Mouse (Mus musculus) limb, embryonic 15.5 days (tissue): Measurements from ENCODE around the gene Ccdc74a. TPM values are rescaled to one million over a fixed set of nuclear protein-coding genes. Genes with fewer than 3 reads are reported as not detected.

Source experiments
- ATAC-seq: fragments of 200-750 bp; cut with Nextera tagmentation; 2 replicates; pipeline ENCODE4 v1.8.0; 2017; ENCODE audit warnings: low read depth, moderate TSS enrichment; ENCODE audit not compliant: insufficient number of reproducible peaks, low FRiP score, low TSS enrichment
- H3K27ac ChIP-seq: fragments of 300-500 bp; sonication (generic); 2 replicates; pipeline ENCODE4 v1.5.1; 2015; ENCODE audit warnings: moderate library complexity, mild to moderate bottlenecking, inconsistent platforms
- H3K27me3 ChIP-seq: fragments of 300-500 bp; sonication (generic); 2 replicates; pipeline ENCODE4 v1.6.1; 2015; ENCODE audit warnings: inconsistent platforms
- H3K36me3 ChIP-seq: fragments of 300-500 bp; sonication (generic); 2 replicates; pipeline ENCODE4 v1.6.1; 2015; ENCODE audit warnings: inconsistent platforms
- H3K4me1 ChIP-seq: fragments of 300-500 bp; sonication (generic); 2 replicates; pipeline ENCODE4 v1.6.1; 2015; ENCODE audit warnings: inconsistent platforms
- H3K4me2 ChIP-seq: fragments of 300-500 bp; sonication (generic); 2 replicates; pipeline ENCODE4 v1.6.1; 2015; ENCODE audit warnings: mild to moderate bottlenecking, inconsistent platforms
- H3K4me3 ChIP-seq: fragments of 300-500 bp; sonication (generic); 2 replicates; pipeline ENCODE4 v1.5.1; 2015; ENCODE audit warnings: mild to moderate bottlenecking, inconsistent platforms
- H3K9ac ChIP-seq: fragments of 300-500 bp; sonication (generic); 2 replicates; pipeline ENCODE4 v1.6.1; 2015; ENCODE audit warnings: inconsistent platforms
- H3K9me3 ChIP-seq: fragments of 300-500 bp; sonication (generic); 2 replicates; pipeline ENCODE4 v1.6.1; 2016; ENCODE audit warnings: inconsistent platforms
- WGBS: fragments of 180-500 bp; shearing (Covaris S2); methylation state at CpG from one replicate; pipeline ENCODE4 v1.1.7; 2015; 5-methylcytosine and 5-hydroxymethylcytosine counted together
- polyA plus RNA-seq: library from polyadenylated mRNA; unstranded; fragments of >200 nt; fragmentation: Nextera tagmentation; extraction: Ambion mirVana; gene quantifications from 2 replicates; pipeline ENCODE4 v1.2.1, GENCODE M21; 2015

The Ccdc74a gene
- polyA plus RNA-seq, 1 experiment from 2014 or later = 7.6 TPM

GRCm38 (mm10) chr16:17625488-17626268, 20.6 kb upstream of the Ccdc74a start:
- Histone ChIP-seq H3K27ac (no peak overlapping the region), H3K4me3 (no peak overlapping the region), H3K27me3 (no peaks in the 10 kb centered on the region), H3K4me2 (no peak overlapping the region), H3K36me3 (peaks cover 69% of the 10 kb centered on the region), H3K9me3 (no peaks in the 10 kb centered on the region), H3K4me1 (no peaks in the 10 kb centered on the region), H3K9ac (no peak overlapping the region)
- ATAC-seq = no peak
- 68% methylated on average over 8 of the region's 8 CpGs for WGBS

GRCm38 (mm10) chr16:17626269-17626555, 20.1 kb upstream of the Ccdc74a start:
- no peak overlapping the region for H3K27ac ChIP-seq
- H3K27me3 ChIP-seq = no peaks in the 10 kb centered on the region
- H3K4me3 ChIP-seq = no peak overlapping the region
- no peaks in the 10 kb centered on the region for H3K4me1 ChIP-seq
- no peak overlapping the region for H3K9ac ChIP-seq
- H3K36me3 ChIP-seq = peaks cover 73% of the 10 kb centered on the region
- H3K9me3 ChIP-seq = no peaks in the 10 kb centered on the region
- WGBS = 95% methylated on average over 5 of the region's 5 CpGs
- H3K4me2 ChIP-seq = no peak overlapping the region
- no peak for ATAC-seq

DNA sequence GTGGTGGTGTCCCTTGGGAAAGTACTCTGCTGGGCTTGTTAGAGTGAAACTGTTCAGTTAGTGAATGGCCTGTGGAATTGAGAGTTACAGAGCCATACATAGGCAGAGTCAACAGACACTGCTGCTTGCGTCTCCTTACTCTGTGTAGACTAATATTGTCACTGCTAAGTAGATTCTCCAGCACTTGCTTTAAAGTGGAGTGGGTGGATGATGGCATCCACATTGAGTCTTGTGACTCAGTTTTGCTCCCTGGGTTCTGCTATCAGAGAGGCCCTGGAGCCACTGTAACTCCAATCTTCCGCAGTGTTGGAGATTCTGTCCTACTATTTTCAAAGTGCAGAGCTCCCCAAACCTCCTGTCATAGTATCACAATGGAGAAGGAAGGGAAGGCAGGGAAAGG, 13.7 kb upstream of the Ccdc74a start:
- Histone ChIP-seq H3K27me3 (no peaks in the 10 kb centered on the region), H3K36me3 (peaks cover 79% of the 10 kb centered on the region), H3K9ac (no peak overlapping the region), H3K4me2 (no peak overlapping the region), H3K9me3 (no peaks in the 10 kb centered on the region), H3K27ac (no peak overlapping the region), H3K4me3 (no peak overlapping the region), H3K4me1 (no peaks in the 10 kb centered on the region)
- no peak for ATAC-seq
- 96% methylated on average over 2 of the region's 2 CpGs for WGBS

DNA sequence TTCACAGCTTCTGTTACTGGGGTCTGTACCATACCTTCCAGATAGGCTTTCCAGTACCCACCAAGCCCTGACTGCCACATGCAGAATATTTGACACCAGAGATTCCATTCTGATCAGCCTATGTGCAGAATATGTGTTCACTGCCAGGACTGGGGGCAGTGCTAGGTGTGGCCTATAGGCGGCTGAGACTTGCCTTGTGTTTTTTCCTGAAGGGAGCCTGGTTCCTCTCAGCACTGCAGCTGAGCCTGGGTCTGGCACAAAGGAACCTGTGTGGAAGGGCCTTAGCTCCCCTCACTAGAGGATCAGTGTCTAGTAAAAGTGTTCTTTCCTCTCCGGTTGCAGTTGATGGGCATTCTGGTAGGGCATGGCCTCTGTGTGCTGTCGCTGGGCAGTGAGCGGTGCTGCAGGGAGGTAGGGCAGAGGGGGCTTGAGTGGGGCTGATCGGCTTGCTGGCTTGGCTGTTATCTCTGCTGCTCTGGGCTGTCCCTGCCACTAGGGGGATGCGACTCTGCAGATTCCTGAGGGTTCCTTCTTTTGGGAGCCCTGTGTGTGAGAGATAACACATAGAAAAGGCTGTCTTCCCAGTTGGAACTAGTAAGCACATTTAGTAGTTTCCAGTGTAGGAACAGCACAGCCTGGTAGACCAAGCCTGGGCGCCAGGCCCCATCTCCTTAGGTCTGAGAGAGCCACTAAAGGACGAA, 12.6 kb upstream of the Ccdc74a start:
- Histone ChIP-seq H3K27ac (no peak overlapping the region), H3K9me3 (no peaks in the 10 kb centered on the region), H3K9ac (no peak overlapping the region), H3K4me1 (no peaks in the 10 kb centered on the region), H3K4me3 (no peak overlapping the region), H3K36me3 (peaks cover 79% of the 10 kb centered on the region), H3K27me3 (no peaks in the 10 kb centered on the region), H3K4me2 (no peak overlapping the region)
- no peak for ATAC-seq
- 79% methylated on average over 8 of the region's 8 CpGs for WGBS

DNA sequence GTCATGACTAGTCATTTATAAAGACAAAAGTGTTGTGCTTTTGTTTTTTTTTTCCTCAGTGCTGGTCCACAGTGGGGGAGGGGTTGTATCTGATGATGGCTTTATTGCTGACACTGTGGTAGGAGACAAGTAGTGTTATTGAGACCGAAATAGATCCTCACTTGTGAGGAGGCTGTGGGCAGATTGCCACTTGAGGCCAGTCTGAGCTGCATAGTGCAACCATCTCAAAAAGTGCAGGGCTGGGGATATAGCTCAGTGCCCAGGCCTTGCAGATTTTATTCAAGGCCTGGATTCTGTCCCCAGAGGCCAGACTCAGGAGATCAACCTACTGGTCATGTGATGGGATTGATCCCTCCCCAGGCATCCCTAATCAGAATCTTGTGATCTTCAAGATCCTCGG, 9.4 kb upstream of the Ccdc74a start:
- Histone ChIP-seq H3K4me3 (no peak overlapping the region), H3K4me2 (no peak overlapping the region), H3K27me3 (no peaks in the 10 kb centered on the region), H3K4me1 (no peaks in the 10 kb centered on the region), H3K36me3 (peaks cover 80% of the 10 kb centered on the region), H3K9me3 (no peaks in the 10 kb centered on the region), H3K27ac (no peak overlapping the region), H3K9ac (no peak overlapping the region)
- 86% methylated on average over 2 of the region's 2 CpGs for WGBS
- ATAC-seq = no peak

DNA sequence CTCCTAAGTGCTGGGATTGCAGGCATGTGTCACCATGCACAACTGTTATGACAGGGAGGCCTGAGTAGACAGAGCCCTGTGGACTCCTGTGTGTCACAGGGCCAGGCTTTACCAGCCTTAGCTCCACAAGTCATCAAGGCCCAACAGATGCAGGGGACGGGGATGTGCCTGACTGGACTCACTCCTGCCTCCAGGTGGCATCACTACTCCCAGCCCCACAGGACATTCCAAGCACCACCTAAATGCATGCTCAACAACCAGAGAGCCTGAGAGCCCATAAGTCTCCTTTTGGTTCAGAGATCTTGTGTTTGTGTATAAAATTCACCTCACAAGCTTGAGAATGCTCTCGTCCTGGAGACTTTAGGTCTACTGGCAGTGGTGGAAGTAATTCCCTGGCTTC, 8.7 kb upstream of the Ccdc74a start:
- Histone ChIP-seq H3K4me1 (no peaks in the 10 kb centered on the region), H3K36me3 (peaks cover 79% of the 10 kb centered on the region), H3K4me2 (no peak overlapping the region)

DNA sequence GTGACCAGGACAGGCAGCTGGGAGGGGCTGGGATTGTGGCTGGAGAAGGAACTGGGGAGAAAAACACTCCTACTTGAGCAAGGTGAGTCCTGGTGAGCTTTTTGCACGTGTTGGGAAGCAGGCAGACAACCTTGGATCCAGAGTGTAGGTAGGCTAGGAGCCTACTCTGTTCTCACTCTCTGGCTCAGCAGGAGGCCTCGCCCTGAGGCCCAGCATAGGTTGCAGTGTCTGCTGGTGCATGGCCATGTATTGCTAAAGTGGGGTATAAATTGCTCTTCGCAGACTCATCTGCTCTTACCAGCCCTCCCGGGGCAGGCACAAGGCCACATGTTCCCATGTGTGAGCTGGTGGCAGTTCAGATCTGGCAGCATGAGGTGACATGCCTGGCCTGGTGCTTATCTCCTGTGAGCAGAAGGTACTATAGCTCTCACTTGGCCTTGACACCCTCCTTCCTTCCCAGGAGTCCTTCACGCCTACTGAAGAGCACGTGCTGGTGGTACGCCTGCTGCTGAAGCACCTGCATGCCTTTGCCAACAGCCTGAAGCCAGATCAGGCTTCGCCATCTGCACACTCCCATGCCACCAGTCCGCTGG, 8.1 kb upstream of the Ccdc74a start:
- no peaks in the 10 kb centered on the region for H3K27me3 ChIP-seq
- WGBS = 89% methylated on average over 9 of the region's 9 CpGs
- no peak overlapping the region for H3K9ac ChIP-seq
- no peak overlapping the region for H3K4me3 ChIP-seq
- ATAC-seq = no peak
- H3K4me1 ChIP-seq = no peaks in the 10 kb centered on the region
- H3K4me2 ChIP-seq = no peak overlapping the region
- H3K9me3 ChIP-seq = no peaks in the 10 kb centered on the region
- H3K36me3 ChIP-seq = peaks cover 79% of the 10 kb centered on the region
- no peak overlapping the region for H3K27ac ChIP-seq

More for the DNA sequence above, 8.7 kb upstream of the Ccdc74a start:
- no peak overlapping the region for H3K4me3 ChIP-seq
- no peak overlapping the region for H3K9ac ChIP-seq
- no peaks in the 10 kb centered on the region for H3K27me3 ChIP-seq
- no peaks in the 10 kb centered on the region for H3K9me3 ChIP-seq
- 76% methylated on average over 2 of the region's 2 CpGs for WGBS
- no peak overlapping the region for H3K27ac ChIP-seq
- no peak for ATAC-seq

DNA sequence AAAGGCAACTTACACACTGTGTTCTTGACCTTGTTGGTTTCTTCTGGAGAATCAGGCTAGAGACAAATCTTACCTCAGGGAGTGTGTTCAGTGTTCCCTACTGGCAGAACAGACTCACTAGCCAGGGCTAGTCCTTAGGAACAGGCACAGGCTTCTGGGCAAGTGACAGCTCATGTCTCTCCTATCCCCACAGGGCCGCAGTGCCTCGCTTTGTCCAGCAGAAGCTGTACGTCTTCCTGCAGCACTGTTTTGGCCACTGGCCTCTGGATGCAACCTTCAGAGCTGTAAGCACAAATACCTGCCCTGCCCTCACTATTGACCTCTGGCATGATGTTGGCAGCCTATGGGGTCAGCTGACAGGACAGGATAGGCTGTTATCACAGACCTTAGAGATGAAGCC, 7.2 kb upstream of the Ccdc74a start:
- H3K27me3 ChIP-seq = no peaks in the 10 kb centered on the region

GRCm38 (mm10) chr16:17639951-17640350, 6.3 kb upstream of the Ccdc74a start:
- Histone ChIP-seq H3K4me3 (no peak overlapping the region), H3K4me2 (no peak overlapping the region), H3K27ac (no peak overlapping the region), H3K9ac (no peak overlapping the region), H3K4me1 (no peaks in the 10 kb centered on the region), H3K36me3 (peaks cover 70% of the 10 kb centered on the region), H3K27me3 (no peaks in the 10 kb centered on the region), H3K9me3 (no peaks in the 10 kb centered on the region)
- ATAC-seq = no peak
- 91% methylated on average over 6 of the region's 6 CpGs for WGBS

More for the DNA sequence above, 7.2 kb upstream of the Ccdc74a start:
- 91% methylated on average over 3 of the region's 3 CpGs for WGBS
- Histone ChIP-seq H3K9ac (no peak overlapping the region), H3K27ac (no peak overlapping the region), H3K9me3 (no peaks in the 10 kb centered on the region), H3K4me3 (no peak overlapping the region), H3K4me1 (no peaks in the 10 kb centered on the region), H3K36me3 (peaks cover 74% of the 10 kb centered on the region), H3K4me2 (no peak overlapping the region)
- ATAC-seq = no peak

DNA sequence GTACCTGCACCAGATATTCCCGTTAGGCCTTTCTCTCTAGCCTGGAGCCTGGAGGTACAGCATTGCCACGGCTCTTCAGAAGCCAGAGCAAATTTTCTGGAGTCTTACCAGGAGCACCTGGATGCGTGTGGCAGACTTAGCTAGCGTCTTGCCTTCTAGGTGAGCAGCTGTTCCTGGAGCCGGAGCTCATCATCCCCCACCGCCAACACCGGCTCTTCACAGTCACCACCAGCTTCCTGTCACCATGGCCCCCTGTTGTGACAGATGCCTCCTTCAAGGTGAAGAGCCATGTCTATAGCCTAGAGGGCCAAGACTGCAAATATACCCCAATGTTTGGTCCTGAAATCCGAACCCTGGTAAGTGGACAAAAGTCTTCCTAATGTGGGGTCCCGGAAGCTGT, 5.6 kb upstream of the Ccdc74a start:
- Histone ChIP-seq H3K9me3 (no peaks in the 10 kb centered on the region), H3K36me3 (peaks cover 67% of the 10 kb centered on the region), H3K4me2 (no peak overlapping the region), H3K4me3 (no peak overlapping the region), H3K27me3 (no peaks in the 10 kb centered on the region), H3K27ac (no peak overlapping the region), H3K4me1 (no peaks in the 10 kb centered on the region), H3K9ac (no peak overlapping the region)
- no peak for ATAC-seq
- 91% methylated on average over 9 of the region's 9 CpGs for WGBS

GRCm38 (mm10) chr16:17641301-17641700, 5.0 kb upstream of the Ccdc74a start:
- no peak overlapping the region for H3K9ac ChIP-seq
- WGBS = 94% methylated on average over 6 of the region's 6 CpGs
- H3K27me3 ChIP-seq = no peaks in the 10 kb centered on the region
- H3K9me3 ChIP-seq = no peaks in the 10 kb centered on the region
- no peak overlapping the region for H3K4me3 ChIP-seq
- H3K27ac ChIP-seq = no peak overlapping the region
- peaks cover 4% of the 10 kb centered on the region; the same call in 1 of the 2 replicates for H3K4me1 ChIP-seq
- H3K4me2 ChIP-seq = no peak overlapping the region
- H3K36me3 ChIP-seq = peaks cover 62% of the 10 kb centered on the region
- no peak for ATAC-seq

GRCm38 (mm10) chr16:17642311-17642710, 4.0 kb upstream of the Ccdc74a start:
- WGBS = 90% methylated on average over 8 of the region's 8 CpGs
- ATAC-seq = no peak
- Histone ChIP-seq H3K4me3 (no peak overlapping the region), H3K9ac (no peak overlapping the region), H3K36me3 (peaks cover 56% of the 10 kb centered on the region), H3K4me2 (no peak overlapping the region), H3K27ac (no peak overlapping the region), H3K27me3 (no peaks in the 10 kb centered on the region), H3K4me1 (peaks cover 12% of the 10 kb centered on the region), H3K9me3 (no peaks in the 10 kb centered on the region)
